Mouse (Mus musculus) hindbrain, embryonic 15.5 days (tissue): ENCODE data around the gene Def6. TPM values are rescaled to one million over a fixed set of nuclear protein-coding genes. Genes with fewer than 3 reads are reported as not detected.
"Not testable (repeated sequence)": the region's sequence is repeated elsewhere in the genome, so short reads cannot be mapped to it uniquely, and the experiment has no call there.

Source experiments
- ATAC-seq: fragments of 200-750 bp; cut with Nextera tagmentation; 2 replicates; pipeline ENCODE4 v1.8.0; 2017; ENCODE audit warnings: low read depth, moderate number of reproducible peaks, moderate TSS enrichment; ENCODE audit not compliant: low FRiP score
- H3K27ac ChIP-seq: fragments of 300-500 bp; sonication (generic); replicated peaks from 2 replicates; pipeline ENCODE4 v1.5.1; 2015; ENCODE audit warnings: mild to moderate bottlenecking, inconsistent platforms
- H3K27me3 ChIP-seq: fragments of 300-500 bp; sonication (generic); 2 replicates; pipeline ENCODE4 v1.6.1; 2015; ENCODE audit warnings: control low read depth, inconsistent platforms
- H3K36me3 ChIP-seq: fragments of 300-500 bp; sonication (generic); 2 replicates; pipeline ENCODE4 v1.6.1; 2015; ENCODE audit warnings: control low read depth, inconsistent platforms
- H3K4me1 ChIP-seq: fragments of 300-500 bp; sonication (generic); replicated peaks from 2 replicates; pipeline ENCODE4 v1.6.1; 2015; ENCODE audit warnings: control low read depth, inconsistent platforms
- H3K4me2 ChIP-seq: fragments of 300-500 bp; sonication (generic); 2 replicates; pipeline ENCODE4 v1.6.1; 2015; ENCODE audit warnings: moderate library complexity, mild to moderate bottlenecking, inconsistent platforms
- H3K4me3 ChIP-seq: fragments of 300-500 bp; sonication (generic); 2 replicates; pipeline ENCODE4 v1.5.1; 2015; ENCODE audit warnings: mild to moderate bottlenecking, inconsistent platforms
- H3K9ac ChIP-seq: fragments of 300-500 bp; sonication (generic); 2 replicates; pipeline ENCODE4 v1.6.1; 2015; ENCODE audit warnings: inconsistent platforms
- H3K9me3 ChIP-seq: fragments of 300-500 bp; sonication (generic); 2 replicates; pipeline ENCODE4 v1.6.1; 2016; ENCODE audit warnings: control low read depth, inconsistent platforms
- WGBS: fragments of 180-500 bp; shearing (Covaris S2); methylation state at CpG from one replicate; pipeline ENCODE4 v1.1.7; 2015; 5-methylcytosine and 5-hydroxymethylcytosine counted together
- polyA plus RNA-seq: library from polyadenylated mRNA; unstranded; fragments of >200 nt; fragmentation: Nextera tagmentation; extraction: Ambion mirVana; gene quantifications from 2 replicates; pipeline ENCODE4 v1.2.1, GENCODE M21; 2015

Gene Def6
- polyA plus RNA-seq, 1 experiment from 2014 or later: 8.9 TPM

DNA sequence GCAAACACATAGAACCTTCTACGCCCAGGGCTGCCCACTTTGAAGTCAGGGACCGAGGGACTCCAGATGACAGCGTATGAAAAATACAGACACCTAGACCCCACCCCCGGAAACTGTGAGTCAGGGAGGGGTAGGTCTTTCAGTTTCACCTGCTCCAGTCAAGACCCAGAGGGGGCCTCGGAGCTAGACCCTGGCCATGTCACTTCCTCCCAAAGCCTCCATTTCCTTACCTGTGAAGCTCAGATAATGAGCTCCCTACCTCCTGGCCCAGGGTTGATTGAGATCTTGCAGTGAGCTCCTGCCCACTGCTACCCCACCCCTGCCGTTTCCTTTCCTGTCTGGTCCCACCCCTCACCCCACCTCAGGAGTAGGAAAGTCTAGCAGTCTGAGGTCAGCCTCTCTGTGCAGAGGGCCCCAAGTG is 4.4 kb downstream of the Def6 start:
- H3K9me3 ChIP-seq: no peaks in the 10 kb centered on the region
- no peak overlapping the region for H3K9ac ChIP-seq
- H3K4me3 ChIP-seq: no peak overlapping the region
- H3K4me2 ChIP-seq: no peak overlapping the region
- peaks cover 10% of the 10 kb centered on the region for H3K4me1 ChIP-seq
- no peak for ATAC-seq
- H3K36me3 ChIP-seq: no peaks in the 10 kb centered on the region
- H3K27ac ChIP-seq: no peak overlapping the region
- H3K27me3 ChIP-seq: no peaks in the 10 kb centered on the region
- 82% methylated on average over 6 of the region's 6 CpGs for WGBS

DNA sequence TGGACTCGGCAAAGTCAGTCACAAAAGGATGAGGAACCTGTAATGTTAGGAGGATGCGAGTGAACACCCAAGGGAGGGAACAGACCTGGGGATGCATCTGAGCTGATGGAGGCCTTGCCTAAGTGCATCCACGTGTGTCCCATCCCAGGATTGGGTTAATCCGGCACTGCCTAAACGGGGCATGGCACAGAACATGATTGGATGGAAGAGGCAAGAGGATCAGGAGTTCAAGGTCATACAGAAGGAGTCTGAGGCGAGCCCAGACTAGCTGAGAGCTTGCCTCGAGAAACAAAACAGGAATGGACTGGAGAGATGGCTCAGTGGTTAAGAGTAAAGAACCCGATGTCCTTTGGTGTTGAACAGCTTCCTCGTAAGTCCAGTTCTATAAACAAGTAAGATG is 4.8 kb downstream of the Def6 start:
- Histone ChIP-seq H3K4me3 (no peak overlapping the region), H3K27ac (no peak overlapping the region), H3K9me3 (no peaks in the 10 kb centered on the region), H3K9ac (no peak overlapping the region), H3K4me1 (peaks cover 7% of the 10 kb centered on the region), H3K4me2 (no peak overlapping the region), H3K36me3 (no peaks in the 10 kb centered on the region), H3K27me3 (no peaks in the 10 kb centered on the region)
- no peak for ATAC-seq
- WGBS: 77% methylated on average over 9 of the region's 9 CpGs

DNA sequence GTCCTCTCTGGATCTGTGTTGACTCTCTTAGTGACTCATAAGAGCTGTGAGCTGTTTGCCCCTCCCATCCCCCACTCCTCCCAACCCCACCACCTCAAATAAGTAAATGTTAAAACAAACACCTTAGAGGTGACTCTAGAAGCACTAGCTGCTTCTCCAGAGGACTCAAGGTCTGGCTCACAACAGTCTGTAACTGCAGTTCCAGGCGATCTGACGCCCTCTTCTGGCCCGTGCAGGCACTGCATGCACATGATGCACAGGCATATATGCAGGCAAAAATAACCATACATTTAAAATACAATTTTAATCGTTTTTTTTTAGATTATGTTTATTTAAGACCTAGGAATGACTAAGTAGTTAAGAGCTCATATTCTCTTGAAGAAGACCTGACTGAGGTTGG is 5.7 kb downstream of the Def6 start:
- H3K4me2 ChIP-seq: no peak overlapping the region
- no peak overlapping the region for H3K9ac ChIP-seq
- no peak overlapping the region for H3K4me3 ChIP-seq
- no peaks in the 10 kb centered on the region for H3K4me1 ChIP-seq
- no peaks in the 10 kb centered on the region for H3K9me3 ChIP-seq
- no peaks in the 10 kb centered on the region for H3K27me3 ChIP-seq
- 31% methylated on average over 4 of the region's 4 CpGs for WGBS
- no peak overlapping the region for H3K27ac ChIP-seq
- no peak for ATAC-seq
- no peaks in the 10 kb centered on the region for H3K36me3 ChIP-seq

DNA sequence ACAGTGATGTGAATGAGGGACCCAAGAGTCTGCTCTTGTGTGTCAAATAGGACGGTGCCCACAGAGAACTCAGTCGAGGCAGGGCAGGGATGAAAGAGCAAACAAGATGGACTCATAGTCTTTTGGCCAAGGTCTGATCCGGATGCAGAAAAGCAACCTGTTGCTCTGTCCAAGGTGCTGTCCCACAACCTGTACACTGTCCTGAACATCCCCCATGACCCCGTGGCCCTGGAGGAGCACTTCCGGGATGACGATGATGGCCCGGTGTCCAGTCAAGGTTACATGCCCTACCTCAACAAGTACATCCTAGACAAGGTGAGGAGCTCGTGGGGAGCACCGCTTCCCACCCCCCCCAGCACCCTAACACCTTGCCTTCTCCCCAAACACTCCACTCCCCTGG is 9.2 kb downstream of the Def6 start:
- no peak for ATAC-seq
- 88% methylated on average over 9 of the region's 9 CpGs for WGBS
- H3K4me2 ChIP-seq: no peak overlapping the region

DNA sequence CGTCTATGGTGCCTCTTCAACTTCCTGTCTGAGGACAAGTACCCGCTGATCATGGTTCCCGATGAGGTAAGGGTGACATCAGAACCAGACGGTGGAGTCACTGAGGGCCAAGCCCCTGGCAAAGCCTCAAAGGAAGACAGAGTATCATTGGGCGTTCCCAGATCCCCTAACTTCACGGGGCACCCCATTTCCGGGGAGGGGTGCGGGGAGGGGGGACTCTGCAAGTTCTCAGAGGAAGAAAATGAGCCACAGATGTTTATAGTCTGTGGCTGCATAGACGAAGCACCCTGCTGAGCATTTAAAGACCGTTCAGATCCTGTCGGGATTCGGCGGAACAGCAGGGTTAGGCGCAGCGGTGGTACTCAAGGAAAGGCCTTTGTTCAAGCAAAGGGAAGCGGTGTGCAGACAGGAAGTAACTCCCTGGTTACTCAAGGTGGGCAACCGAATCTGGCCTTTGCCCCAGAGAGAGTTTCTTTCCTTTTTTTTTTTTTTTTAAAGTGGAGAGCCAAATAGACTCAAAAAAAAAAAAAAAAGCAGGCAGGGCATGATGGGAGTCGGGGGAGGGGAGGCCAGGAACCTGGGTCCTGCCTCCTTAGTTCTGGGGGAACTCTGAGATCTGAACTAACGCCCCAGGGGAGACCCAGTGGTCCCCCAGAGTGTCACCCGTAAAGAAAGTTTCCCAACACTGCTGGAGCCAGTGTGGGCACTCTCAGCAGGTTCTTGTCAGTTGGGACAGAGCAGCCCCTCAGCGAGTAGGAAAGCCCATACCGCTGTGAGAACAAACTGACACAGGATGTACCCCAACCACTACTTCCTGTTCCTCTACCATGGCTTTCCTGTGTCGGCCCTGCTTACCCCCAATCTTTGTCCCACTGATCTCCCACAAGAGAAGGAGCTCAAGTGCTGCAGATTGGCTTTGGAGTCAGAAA is 10.4 kb downstream of the Def6 start:
- Histone ChIP-seq H3K36me3 (no peaks in the 10 kb centered on the region), H3K4me2 (no peak overlapping the region), H3K9ac (no peak overlapping the region), H3K27me3 (no peaks in the 10 kb centered on the region), H3K4me1 (peaks cover 3% of the 10 kb centered on the region), H3K27ac (no peak overlapping the region), H3K9me3 (no peaks in the 10 kb centered on the region), H3K4me3 (no peak overlapping the region)
- 26% methylated on average over 23 of the region's 23 CpGs for WGBS
- no peak for ATAC-seq

More for the DNA sequence above, 9.2 kb downstream of the Def6 start:
- Histone ChIP-seq H3K27me3 (no peaks in the 10 kb centered on the region), H3K9ac (no peak overlapping the region), H3K9me3 (no peaks in the 10 kb centered on the region), H3K4me3 (no peak overlapping the region), H3K4me1 (no peaks in the 10 kb centered on the region), H3K27ac (no peak overlapping the region), H3K36me3 (no peaks in the 10 kb centered on the region)

DNA sequence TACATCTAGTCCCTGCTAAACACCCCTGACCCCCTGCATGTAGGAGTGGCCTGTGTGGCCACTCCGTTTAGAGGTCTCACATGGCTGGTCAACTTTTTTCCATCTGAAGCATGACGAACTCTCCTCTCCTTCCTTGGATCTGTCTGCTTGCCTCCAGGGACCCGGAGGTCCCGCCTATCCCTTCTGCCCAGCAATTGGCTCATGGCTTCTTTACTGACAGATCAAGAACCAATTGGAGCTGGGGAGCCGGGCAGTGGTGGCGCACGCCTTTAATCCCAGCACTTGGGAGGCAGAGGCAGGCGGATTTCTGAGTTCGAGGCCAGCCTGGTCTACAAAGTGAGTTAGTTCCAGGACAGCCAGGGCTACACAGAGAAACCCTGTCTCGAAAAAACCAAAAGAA is 14.9 kb downstream of the Def6 start:
- H3K9ac ChIP-seq, H3K9me3 ChIP-seq, H3K27ac ChIP-seq, H3K36me3 ChIP-seq, ATAC-seq, H3K4me2 ChIP-seq, H3K27me3 ChIP-seq, H3K4me3 ChIP-seq: not testable (repeated sequence)
- 93% methylated on average over 10 of the region's 10 CpGs for WGBS
- peaks cover 25% of the 10 kb centered on the region for H3K4me1 ChIP-seq

DNA sequence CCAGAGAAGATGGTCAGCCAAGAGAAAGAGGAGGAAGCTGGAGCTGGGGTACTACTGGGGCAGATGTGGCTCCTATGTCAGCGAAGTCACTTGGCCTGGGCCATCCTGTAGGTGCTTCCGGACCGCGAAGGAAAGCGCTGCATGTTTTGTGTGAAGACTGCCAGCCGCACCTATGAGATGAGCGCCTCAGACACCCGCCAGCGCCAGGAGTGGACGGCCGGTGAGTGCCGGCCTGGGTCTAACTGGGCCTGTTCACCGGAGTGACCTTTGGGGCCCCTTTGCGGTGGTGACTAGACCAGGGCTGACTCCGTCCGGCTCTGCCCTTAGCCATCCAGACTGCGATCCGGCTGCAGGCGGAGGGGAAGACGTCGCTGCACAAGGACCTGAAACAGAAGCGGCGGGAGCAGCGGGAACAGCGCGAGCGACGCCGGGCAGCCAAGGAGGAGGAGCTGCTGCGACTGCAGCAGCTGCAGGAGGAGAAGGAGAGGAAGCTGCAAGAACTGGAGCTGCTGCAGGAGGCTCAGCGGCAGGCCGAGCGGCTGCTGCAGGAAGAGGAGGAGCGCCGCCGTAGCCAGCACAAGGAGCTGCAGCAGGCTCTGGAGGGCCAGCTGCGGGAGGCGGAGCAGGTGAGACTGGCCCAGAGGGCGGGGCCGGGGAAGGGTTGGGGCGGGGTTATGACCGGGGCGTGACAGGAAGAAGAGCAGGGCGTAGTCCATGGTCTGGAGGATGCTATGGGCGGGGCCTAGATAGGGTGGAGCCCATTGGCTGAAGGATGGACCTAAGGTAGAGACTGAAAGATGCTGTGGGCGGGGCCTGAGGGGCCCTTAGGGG is 16.2 kb downstream of the Def6 start:
- Histone ChIP-seq H3K36me3 (no peaks in the 10 kb centered on the region), H3K27me3 (no peaks in the 10 kb centered on the region), H3K9me3 (no peaks in the 10 kb centered on the region), H3K4me2 (peak overlapping the region; percentile 91), H3K4me3 (peak overlapping the region; percentile 49), H3K27ac (peak overlapping the region; percentile 84), H3K9ac (peak overlapping the region; percentile 69), H3K4me1 (peaks cover 25% of the 10 kb centered on the region)
- WGBS: 2% methylated on average over 44 of the region's 46 CpGs
- ATAC-seq: peak; percentile 84

DNA sequence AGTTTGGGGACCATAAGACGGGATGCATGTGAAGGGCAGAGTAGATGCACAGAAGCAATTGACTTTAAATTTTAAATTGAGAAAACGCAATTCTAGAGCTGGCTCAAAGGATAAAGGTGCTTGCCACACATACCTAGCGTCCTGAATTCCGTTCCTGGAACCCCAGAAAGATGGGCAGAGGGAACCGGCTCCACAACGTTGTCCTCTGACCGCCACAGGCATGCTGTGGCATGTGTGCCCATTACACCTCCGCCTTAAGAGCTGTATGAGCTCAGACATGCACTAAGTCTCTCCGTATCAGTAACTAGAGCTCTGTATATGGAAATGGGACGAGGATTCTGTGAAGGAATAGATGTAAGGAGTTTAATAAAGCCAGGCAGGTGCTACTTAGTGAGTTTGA is 17.0 kb downstream of the Def6 start:
- WGBS: 87% methylated on average over 10 of the region's 10 CpGs
- Histone ChIP-seq H3K9ac (no peak overlapping the region), H3K27ac (no peak overlapping the region), H3K4me2 (no peak overlapping the region), H3K4me1 (peaks cover 25% of the 10 kb centered on the region), H3K36me3 (no peaks in the 10 kb centered on the region), H3K9me3 (no peaks in the 10 kb centered on the region), H3K4me3 (no peak overlapping the region), H3K27me3 (no peaks in the 10 kb centered on the region)
- no peak for ATAC-seq

DNA sequence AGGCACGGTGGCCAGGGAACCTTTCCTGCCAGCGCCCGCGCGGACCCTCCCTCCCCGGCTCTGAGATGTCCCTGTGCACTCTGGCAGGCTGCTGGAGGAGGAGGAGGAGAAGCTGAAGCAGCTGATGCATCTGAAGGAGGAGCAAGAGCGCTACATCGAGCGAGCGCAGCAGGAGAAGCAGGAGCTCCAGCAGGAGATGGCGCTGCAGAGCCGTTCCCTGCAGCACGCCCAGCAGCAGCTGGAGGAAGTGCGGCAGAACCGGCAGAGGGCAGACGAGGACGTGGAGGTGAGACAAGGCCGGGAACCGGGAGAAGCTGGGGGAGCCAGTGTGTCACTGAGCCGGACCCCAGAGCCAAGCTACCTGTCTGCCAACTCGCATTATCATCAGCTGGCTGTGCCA is 18.4 kb downstream of the Def6 start:
- no peaks in the 10 kb centered on the region for H3K27me3 ChIP-seq
- WGBS: under 1% methylated on average over 21 of the region's 21 CpGs
- peak overlapping the region; percentile 34 for H3K4me3 ChIP-seq
- H3K4me2 ChIP-seq: peak overlapping the region; percentile 73
- H3K36me3 ChIP-seq: no peaks in the 10 kb centered on the region
- H3K4me1 ChIP-seq: peaks cover 25% of the 10 kb centered on the region
- peak overlapping the region; percentile 43; the same call in 1 of the 2 replicates for H3K9ac ChIP-seq
- peak; percentile 68 for ATAC-seq
- peak overlapping the region; percentile 67 for H3K27ac ChIP-seq
- H3K9me3 ChIP-seq: no peaks in the 10 kb centered on the region

DNA sequence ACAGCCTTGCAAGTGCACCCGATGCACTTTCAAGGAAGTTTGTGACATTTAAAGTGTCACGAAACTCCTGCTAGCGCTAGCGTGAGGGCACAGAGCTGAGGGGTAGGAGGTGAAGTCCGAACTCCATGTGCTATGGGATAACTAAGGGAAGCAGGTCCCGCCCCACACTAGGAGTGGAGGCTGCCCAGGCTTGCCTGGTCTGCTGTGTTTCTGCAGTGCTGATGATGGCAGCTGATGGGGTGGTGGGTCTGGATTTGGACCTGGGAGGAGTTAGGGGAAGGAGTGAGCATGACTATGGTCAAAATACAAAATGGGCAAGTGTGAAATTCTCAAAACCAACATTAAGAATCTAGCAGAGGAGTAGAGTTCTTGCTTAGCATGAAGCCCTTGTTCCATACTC is 22.9 kb downstream of the Def6 start:
- Histone ChIP-seq H3K9ac (no peak overlapping the region), H3K36me3 (no peaks in the 10 kb centered on the region), H3K27ac (no peak overlapping the region), H3K27me3 (no peaks in the 10 kb centered on the region), H3K9me3 (no peaks in the 10 kb centered on the region), H3K4me3 (no peak overlapping the region), H3K4me1 (peaks cover 17% of the 10 kb centered on the region), H3K4me2 (no peak overlapping the region)
- ATAC-seq: no peak
- WGBS: 85% methylated on average over 6 of the region's 6 CpGs

DNA sequence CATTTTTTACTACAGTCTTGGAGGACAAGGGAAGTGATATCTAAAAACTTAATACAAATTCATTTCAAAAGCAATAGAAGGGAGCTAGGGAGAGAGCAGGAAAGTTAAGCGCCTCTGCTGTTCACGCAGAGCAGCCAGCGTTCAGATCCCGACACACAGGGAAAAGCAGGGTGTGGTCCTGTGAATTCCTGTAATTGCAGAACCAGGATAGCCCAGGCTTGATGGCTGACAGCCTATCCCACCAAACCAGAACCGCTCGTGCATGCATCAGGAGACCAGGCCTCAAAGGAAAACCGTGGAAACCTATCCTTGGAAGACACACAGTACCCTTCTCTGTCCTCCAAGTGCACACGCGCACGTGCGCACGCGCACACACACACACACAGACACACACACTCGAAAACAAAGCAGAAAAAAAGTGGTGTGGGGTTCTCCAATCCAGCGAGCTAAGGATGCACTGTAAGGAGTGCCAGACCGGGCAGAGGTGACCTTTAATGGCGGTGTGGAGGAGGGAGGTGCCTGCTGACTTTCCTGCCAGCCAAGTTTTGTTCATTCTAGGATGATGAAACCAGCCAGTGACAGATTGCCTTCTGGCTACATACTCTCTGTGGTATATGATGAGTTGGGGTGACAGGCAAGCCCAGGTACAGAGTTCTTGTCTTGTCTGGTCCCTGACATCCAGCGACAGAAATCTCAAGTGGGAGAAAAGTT is 23.6 kb downstream of the Def6 start:
- no peaks in the 10 kb centered on the region for H3K27me3 ChIP-seq
- no peak overlapping the region for H3K4me2 ChIP-seq
- no peak overlapping the region for H3K27ac ChIP-seq
- H3K4me1 ChIP-seq: peaks cover 10% of the 10 kb centered on the region
- H3K9ac ChIP-seq: no peak overlapping the region
- H3K36me3 ChIP-seq: no peaks in the 10 kb centered on the region
- no peak for ATAC-seq
- no peak overlapping the region for H3K4me3 ChIP-seq
- 86% methylated on average over 18 of the region's 18 CpGs for whole genome bisulfite sequencing
- H3K9me3 ChIP-seq: no peaks in the 10 kb centered on the region
